Mouse (Mus musculus): Measurements from ENCODE around the gene Slc44a3.
"Not testable (repeated sequence)": the region's sequence is repeated elsewhere in the genome, so short reads cannot be mapped to it uniquely, and the experiment has no call there.

Slc44a3 gene

GRCm38 (mm10) chr3:121550370-121550769, 18.2 kb upstream of the Slc44a3 start:
- no peak for DNase-seq

GRCm38 (mm10) chr3:121547851-121548624, 15.8 kb upstream of the Slc44a3 start:
- no peak for DNase-seq

GRCm38 (mm10) chr3:121540621-121541020, 8.4 kb upstream of the Slc44a3 start:
- DNase-seq = no peak

DNA sequence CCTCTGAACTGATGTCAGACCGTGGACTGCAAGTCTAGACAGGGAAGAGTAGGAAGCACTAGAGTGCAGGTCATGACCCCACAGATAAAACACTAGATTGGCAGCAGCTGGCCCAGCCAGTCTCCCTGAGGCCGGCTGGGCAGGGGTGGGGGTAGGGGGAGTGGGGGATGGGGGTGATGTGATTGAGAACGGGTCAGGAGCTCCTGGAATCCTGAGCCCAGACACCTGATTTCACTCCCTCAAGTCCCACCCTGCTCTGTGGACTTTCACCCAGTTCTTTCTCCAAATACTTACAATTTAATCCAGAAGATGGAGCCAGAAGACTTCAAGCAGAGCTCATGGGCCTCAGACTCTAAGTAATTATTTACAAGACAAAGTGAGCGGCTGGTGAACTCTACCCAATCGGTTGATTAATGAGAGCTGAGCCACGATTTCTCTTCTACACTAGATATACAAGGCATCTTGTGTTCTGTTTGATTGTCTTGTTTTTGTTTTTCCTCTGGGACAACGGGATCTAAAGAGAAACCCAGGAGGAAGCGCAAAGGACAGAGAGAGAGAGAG, 7.7 kb upstream of the Slc44a3 start:
- DNase-seq = peak; percentile 61

DNA sequence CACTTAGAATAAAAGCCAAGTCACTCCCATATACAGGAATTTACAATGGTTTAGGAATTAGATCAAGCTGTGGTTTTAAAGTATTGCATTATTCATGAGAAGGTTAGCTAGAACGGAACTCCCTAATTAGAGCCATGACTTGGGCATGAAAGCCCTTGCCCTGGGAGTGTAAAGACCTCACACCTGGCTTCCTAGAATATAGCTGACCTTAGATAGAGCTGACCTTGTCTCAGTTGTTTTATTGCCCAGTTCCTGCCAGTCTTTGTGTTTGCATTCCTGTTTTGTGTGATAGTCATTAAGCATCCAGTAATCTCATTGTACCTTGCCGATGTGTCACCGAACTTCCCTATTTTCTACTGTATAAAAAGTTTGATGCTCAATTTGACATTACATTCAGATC, 6.6 kb upstream of the Slc44a3 start:
- DNase-seq = not testable (repeated sequence)

GRCm38 (mm10) chr3:121537996-121538395, 5.8 kb upstream of the Slc44a3 start:
- no peak for DNase-seq

- no peak for DNase-seq
Measured at GRCm38 (mm10) chr3:121536803-121537202, 4.6 kb upstream of the Slc44a3 start.

DNA sequence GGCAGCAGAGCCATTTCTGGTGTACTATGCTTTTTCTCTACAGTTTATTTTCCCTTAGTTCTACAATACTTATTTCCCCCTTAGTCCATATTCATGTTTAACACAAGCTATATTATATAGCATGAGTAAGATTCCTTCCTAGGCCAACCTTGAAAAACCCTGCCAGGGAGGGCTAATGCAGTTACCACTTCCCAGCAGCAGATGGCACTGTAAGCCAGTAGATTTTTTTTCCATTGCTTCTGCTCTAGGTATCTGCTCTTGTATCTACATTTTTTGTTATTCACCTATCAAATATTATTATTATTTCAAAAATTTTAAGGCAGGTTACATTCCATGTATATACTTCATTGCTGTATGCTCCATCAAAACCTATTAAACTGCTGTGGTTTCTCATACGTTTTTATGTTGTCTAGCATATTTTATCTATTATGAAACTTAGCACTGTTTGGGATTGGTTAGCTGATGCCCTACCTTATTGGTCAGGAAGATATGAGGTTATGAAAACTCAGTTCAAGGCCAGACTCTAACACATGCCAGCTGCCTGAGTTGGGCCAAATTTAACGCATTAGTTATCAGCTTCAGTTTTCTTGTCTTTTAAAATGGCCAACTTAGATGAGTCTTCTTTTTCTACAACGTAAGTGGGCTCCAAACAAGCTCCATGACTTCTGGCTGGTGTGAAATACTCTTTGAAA, 3.8 kb upstream of the Slc44a3 start:
- no peak for DNase-seq

DNA sequence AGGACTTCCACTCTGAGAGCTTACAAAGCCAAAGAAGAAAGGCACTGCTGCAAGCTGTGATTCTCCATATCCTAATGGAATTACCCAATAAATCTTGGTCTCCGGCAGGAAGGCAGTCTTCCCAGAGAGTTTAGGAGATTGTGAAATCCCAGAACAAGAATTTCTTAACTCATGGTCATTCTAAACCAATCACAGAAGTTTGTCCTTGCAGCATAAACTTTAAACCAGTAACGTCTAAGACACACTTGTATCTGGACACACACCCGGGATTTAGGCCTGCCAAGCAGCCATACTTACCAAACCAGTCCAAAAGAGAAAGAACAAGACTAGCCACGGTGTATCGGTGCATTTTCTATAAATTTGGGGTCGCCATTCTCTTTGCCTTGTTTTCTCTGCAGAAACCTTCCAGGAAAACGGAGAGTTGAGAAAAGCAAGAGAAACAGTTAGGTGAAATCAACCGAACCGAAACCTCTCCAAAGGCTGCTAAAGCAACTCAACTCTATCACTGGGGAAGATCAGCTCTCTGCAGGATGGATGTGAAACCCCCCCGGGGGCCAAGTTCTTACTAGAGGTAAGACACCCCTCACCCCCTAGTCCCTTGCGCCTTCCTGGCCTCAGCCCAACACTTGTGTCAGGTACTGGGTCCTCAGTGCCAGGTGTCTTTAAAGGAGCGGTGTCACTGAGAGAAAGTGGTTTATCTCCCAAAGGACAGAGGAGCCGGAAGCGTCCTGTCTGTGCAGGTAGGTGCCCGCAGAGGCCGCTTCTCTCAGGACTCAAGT, 645 bp downstream of the Slc44a3 start:
- DNase-seq = no peak

DNA sequence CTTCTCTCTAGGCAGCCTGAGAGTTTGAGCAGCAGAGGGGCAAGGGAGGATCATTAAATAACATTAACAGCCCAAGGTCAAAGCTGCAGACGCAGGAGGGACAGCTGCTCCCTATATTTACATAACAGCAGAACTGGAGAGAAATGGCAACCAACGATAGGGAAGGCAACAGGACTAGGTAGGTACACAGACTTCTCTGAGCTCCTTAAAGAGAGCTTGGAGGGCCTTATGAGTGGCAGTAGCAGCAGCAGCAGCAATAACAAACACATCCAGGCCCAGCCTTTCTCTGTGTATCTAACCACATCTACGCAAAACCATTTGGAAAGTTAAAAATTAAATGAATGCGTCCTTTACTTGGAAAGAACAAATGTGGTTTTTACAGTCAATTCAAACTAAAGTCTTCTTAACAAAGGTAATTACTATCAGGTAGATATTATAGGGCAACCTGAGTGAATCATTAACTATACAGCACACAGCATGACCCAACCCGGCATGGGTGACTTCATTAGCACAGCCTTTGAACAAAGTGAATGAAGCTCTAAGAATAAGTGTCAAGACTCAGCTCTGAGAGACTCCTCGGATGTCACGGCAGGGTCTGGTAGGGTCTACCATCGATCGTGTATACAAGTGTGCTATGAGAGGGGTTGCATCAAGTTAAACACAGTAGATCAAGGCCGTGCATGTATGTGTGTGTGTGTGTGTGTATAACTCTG, 1.5 kb downstream of the Slc44a3 start:
- DNase-seq = peak; percentile 66

GRCm38 (mm10) chr3:121526096-121527093, 5.8 kb downstream of the Slc44a3 start:
- no peak for DNase-seq

GRCm38 (mm10) chr3:121521633-121522125, 10.5 kb downstream of the Slc44a3 start:
- DNase-seq = no peak

DNA sequence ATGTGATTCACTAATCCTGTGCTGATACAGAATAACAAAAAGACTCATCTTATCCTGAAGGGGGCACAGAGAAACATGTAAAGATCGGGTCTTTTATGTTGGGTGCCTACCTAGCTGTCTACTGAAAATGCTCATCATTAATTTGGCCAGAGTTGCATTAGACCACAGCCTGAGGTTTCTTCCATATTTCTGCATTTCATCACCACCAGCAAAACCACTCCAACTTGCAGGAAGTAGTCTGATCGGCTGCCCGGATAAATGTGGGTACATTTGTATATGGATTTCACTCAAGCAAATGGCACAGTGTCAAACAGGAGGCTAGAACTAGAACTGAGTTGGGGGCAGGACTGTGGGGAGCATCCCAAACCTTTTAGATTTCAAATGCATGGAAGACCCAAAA, 11.1 kb downstream of the Slc44a3 start:
- no peak for DNase-seq

GRCm38 (mm10) chr3:121517030-121517429, 15.2 kb downstream of the Slc44a3 start:
- DNase-seq = no peak

DNA sequence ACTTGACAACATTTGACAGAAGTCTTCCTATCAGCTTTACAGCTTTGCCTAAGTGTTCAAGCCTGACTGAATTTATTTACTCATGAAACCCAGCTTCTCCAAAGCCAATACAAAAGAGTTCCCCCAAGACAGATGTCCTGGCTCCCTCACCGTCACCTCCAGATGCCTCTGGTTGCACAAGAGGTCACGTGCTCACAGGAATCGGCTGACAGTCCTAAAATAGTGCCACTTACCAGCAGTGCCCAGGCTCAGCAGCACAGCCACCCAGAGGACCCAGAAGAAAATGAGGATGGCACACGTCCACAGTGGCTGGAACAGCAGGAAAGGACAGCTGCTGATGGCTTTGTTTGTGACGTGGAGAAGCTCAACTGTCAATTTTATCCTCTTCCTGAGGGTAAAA, 23.1 kb downstream of the Slc44a3 start:
- DNase-seq = no peak

GRCm38 (mm10) chr3:121507678-121508077, 24.5 kb downstream of the Slc44a3 start:
- DNase-seq = no peak

DNA sequence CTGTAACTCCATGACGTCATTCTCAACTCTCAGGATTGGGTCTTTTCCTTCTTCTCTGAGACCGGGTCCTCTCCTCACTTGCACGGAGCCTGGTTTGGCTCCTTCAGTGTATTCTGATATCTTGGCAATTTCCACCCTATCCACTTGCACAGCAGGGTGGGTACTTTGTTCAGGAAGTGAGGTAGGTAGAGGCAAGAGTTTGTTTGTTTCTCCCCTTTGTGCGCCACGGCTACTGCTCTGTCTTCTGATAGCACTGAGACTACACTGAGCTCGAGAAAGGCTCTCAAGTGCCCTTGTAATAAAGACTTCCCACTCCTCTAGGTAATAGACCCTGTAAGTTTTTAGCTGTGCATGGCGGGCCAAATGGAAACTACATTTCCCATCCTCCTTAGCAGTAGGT, 25.4 kb downstream of the Slc44a3 start:
- DNase-seq = no peak

- no peak for DNase-seq
Measured at GRCm38 (mm10) chr3:121506175-121506574, 26.0 kb downstream of the Slc44a3 start.

DNA sequence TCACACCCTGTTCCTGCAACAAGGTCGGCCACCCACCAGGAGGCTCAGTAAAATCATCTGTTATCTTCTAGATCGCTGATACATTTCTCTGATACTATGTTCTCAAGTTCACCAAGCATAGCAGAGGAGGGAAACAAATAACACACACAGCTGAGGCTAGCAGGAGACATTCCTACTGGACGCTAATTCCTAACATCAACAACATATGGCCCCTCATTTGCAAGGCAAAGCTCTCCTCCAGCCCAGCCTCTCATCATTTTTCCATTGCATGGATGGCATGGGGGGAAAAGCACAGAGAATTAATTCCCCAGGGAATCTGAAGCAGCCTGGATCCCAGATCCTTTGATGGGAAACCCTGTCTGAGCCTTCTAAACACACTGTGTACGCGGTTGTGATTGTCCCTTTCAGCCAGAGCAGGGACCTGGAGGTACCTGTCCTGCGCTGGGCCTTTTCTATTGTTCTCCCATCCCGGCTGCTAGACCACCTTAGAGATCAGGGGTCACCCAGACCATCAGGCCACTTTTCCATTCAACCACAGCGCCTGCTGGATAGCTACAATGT, 27.2 kb downstream of the Slc44a3 start:
- DNase-seq = no peak

- no peak for DNase-seq
Measured at GRCm38 (mm10) chr3:121500734-121501133, 31.5 kb downstream of the Slc44a3 start.

DNA sequence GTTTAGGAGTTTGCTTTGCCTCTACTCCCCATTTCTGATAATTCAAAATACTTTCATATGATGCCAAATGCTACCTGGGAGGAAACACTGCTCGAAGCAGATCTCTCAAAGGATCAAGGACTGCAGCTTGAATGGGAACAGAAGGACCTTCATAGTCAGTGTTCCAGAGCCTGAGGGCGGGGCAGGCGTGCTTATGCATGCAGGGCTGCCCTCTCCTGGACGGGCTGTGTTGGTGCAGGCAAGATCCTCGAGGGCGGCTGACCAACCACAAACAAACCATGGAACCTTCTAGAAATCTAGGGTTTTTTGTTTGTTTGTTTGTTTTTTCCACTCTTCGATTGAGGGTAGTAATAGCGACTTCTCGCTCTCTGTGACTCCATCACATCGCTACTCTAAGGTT, 32.0 kb downstream of the Slc44a3 start:
- DNase-seq = peak; percentile 56
